Mouse (Mus musculus): ENCODE data around the gene Tsc22d2. TPM values are rescaled to one million over a fixed set of nuclear protein-coding genes. Genes with fewer than 3 reads are reported as not detected.
"Not testable (repeated sequence)": the region's sequence is repeated elsewhere in the genome, so short reads cannot be mapped to it uniquely, and the experiment has no call there.

Tsc22d2 gene
- polyA plus RNA-seq, 1 experiment from 2014 or later: 14.3 TPM

DNA sequence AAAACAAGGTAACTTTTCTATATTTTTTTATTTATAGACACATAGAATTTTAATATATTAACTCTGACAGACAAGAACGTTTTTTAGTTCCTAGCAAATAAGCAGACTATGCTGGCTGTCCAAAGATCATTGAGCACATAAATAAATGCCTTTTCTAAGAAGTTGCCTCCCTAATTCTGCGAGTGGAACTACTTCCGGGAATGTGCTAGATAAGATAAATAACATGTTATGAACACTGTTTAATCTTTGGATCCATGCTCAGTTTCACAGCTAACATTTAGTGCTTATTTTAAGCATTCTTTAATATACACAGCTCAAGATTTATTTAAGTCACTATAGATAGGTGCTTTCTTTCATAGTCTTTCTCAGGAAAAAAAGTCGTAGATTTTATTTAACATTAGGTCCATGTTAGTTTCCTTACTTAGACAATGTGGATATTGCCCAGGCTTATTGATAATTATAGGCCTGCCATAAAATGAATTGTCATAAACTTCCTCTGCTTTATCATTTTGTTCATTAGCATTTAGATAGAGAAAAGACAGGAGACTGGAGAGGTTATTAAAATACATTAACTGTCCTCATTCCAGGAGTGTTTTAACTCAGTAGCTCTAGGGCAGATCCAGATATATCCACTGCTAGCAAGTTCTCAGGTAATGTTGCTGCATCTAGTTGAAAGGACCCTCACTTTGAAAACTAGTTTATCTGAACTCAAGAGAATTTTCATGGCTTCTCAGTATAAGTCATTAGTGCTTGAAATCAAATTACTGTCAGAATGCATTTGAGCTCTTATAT is 40.1 kb downstream of the Tsc22d2 start:
- Histone ChIP-seq H3K4me2 (ENCODE audit: low read depth, severe bottlenecking) (no peak overlapping the region), H3K36me3 (ENCODE audit: control insufficient read depth, insufficient read depth, low read length) (no peaks in the 10 kb centered on the region), H3K9ac (ENCODE audit: low read length) (no peak overlapping the region), H3K9me3 (ENCODE audit: control insufficient read depth, low read length) (no peaks in the 10 kb centered on the region), H3K4me1 (ENCODE audit: control insufficient read depth, insufficient read depth, low read length) (no peaks in the 10 kb centered on the region), H3K4me3 (ENCODE audit: low read depth, low read length) (no peak overlapping the region), H3K27me3 (ENCODE audit: control insufficient read depth, insufficient read depth, low read length) (no peaks in the 10 kb centered on the region), H3K27ac (replicated peaks; ENCODE audit: low read depth, low read length) (no peak overlapping the region)
- WGBS: 83% methylated on average over 4 of the region's 4 CpGs
- DNase-seq (ENCODE audit: low spot score): no peak
- ATAC-seq (ENCODE audit: insufficient number of reproducible peaks, low FRiP score, low TSS enrichment, low read depth): no peak

- H3K9me3 ChIP-seq (ENCODE audit: control insufficient read depth, low read length): no peaks in the 10 kb centered on the region
- DNase-seq (ENCODE audit: low spot score) (no peak), ATAC-seq (ENCODE audit: insufficient number of reproducible peaks, low FRiP score, low TSS enrichment, low read depth) (no peak)
- no peaks in the 10 kb centered on the region for H3K27me3 ChIP-seq (ENCODE audit: control insufficient read depth, insufficient read depth, low read length)
- H3K36me3 ChIP-seq (ENCODE audit: control insufficient read depth, insufficient read depth, low read length): no peaks in the 10 kb centered on the region; the same call in 1 of the 2 replicates
- H3K4me3 ChIP-seq (ENCODE audit: low read depth, low read length): no peak overlapping the region
- no peaks in the 10 kb centered on the region for H3K4me1 ChIP-seq (ENCODE audit: control insufficient read depth, insufficient read depth, low read length)
- no peak overlapping the region for H3K9ac ChIP-seq (ENCODE audit: low read length)
- no peak overlapping the region for H3K27ac ChIP-seq (replicated peaks; ENCODE audit: low read depth, low read length)
- WGBS: 81% methylated on average over 3 of the region's 3 CpGs
- no peak overlapping the region for H3K4me2 ChIP-seq (ENCODE audit: low read depth, severe bottlenecking)
Observed at GRCm38 (mm10) chr3:58455255-58455654, 40.7 kb downstream of the Tsc22d2 start.

DNA sequence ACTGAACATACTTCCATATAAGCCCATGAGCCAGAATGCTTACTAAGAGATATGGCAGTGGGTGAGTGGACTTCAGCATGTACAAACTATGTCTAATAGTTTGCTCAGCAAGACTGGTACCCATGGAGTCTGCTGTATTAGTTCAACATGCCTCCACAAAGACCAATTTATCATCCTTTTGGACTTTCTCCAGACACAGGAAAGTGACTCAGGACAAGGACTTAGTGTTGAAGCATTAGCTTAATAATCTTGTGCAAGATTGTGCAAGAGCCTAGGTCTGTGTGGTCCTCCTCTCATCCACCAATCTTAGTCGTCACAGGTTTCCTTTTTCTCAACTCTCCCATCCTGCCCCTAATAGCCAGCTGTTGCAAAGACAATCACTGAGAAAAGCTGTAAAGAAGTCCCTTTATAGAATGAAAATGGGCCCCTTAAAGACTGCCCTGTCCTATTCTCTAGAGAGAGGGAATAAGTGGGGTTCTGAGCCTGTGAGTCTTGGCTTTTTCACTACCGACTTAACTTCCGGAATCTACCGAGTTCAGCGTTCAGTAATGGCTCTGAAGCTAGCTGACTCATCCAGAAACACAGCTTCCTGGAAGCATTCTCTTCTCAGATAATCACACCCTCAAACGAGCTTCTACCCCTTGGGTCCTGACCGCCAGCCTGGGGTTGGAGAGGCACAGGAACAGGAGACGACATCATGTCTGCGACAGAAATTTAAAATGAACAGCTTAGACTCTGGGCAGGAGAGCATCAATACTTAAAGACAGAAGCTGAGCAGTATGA is 55.3 kb downstream of the Tsc22d2 start:
- 83% methylated on average over 9 of the region's 9 CpGs for WGBS
- no peaks in the 10 kb centered on the region for H3K9me3 ChIP-seq (ENCODE audit: control insufficient read depth, low read length)
- no peak for ATAC-seq (ENCODE audit: insufficient number of reproducible peaks, low FRiP score, low TSS enrichment, low read depth)
- H3K9ac ChIP-seq (ENCODE audit: low read length): no peak overlapping the region
- no peaks in the 10 kb centered on the region for H3K27me3 ChIP-seq (ENCODE audit: control insufficient read depth, insufficient read depth, low read length)
- H3K27ac ChIP-seq (replicated peaks; ENCODE audit: low read depth, low read length): no peak overlapping the region
- H3K4me2 ChIP-seq (ENCODE audit: low read depth, severe bottlenecking): no peak overlapping the region
- no peaks in the 10 kb centered on the region for H3K36me3 ChIP-seq (ENCODE audit: control insufficient read depth, insufficient read depth, low read length)
- H3K4me1 ChIP-seq (ENCODE audit: control insufficient read depth, insufficient read depth, low read length): no peaks in the 10 kb centered on the region
- no peak overlapping the region for H3K4me3 ChIP-seq (ENCODE audit: low read depth, low read length)
- DNase-seq (ENCODE audit: low spot score): no peak

DNA sequence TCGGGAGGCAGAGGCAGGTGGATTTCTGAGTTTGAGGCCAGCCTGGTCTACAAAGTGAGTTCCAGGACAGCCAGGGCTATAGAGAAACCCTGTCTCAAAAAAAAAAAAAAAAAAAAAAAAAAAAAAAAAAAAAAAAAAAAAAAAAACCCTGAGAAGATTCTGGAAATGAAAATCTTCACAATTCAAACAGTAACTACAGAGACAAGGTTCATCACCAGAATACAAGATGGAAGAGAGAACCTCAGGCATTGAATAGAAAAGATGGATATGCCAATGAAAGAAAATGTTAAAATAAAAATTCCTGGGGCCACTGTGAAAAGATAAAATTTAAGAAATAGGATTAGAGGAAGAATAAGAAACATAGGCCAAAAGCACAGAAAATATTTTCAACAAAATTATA is 60.8 kb downstream of the Tsc22d2 start:
- not testable (repeated sequence) for H3K27ac ChIP-seq (replicated peaks; ENCODE audit: low read depth, low read length); H3K36me3 ChIP-seq (ENCODE audit: control insufficient read depth, insufficient read depth, low read length); H3K4me2 ChIP-seq (ENCODE audit: low read depth, severe bottlenecking); H3K9ac ChIP-seq (ENCODE audit: low read length); DNase-seq (ENCODE audit: low spot score); H3K4me3 ChIP-seq (ENCODE audit: low read depth, low read length); H3K27me3 ChIP-seq (ENCODE audit: control insufficient read depth, insufficient read depth, low read length); H3K9me3 ChIP-seq (ENCODE audit: control insufficient read depth, low read length); H3K4me1 ChIP-seq (ENCODE audit: control insufficient read depth, insufficient read depth, low read length); ATAC-seq (ENCODE audit: insufficient number of reproducible peaks, low FRiP score, low TSS enrichment, low read depth)
- 91% methylated on average over 1 of the region's 1 CpGs for WGBS

DNA sequence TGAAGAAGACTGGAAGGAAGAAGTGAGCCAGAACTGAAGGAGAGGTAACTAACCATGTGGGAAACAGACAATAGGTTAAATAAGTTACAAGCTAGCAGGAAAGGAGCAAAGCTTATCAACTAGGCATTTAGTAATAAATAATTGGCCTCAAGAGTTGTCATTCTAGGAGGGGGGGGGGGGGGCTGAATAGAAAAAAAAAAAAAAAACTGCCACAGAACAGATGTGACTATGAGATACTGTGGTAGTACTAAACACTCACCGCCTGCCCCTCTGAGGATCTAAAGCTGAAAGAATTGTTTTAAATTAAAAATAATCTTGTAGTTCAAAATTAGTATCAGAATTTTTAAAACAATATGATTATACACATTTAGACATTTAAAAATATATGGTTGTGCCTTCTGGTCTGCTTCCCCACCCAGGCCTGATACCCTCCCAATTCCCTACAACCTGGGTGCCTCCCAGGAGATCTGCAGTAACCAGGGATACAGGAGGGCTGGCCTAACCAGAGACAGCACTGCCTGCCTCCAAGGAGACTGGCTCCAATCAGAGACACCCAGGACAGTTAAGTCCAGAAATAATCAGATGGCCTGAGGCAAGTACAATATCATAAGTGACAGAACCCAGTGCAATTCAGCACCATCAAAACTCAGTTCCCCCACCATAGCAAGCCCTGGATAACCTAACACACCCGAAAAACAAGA is 64.4 kb downstream of the Tsc22d2 start:
- no peak overlapping the region for H3K4me2 ChIP-seq (ENCODE audit: low read depth, severe bottlenecking)
- ATAC-seq (ENCODE audit: insufficient number of reproducible peaks, low FRiP score, low TSS enrichment, low read depth) (no peak), DNase-seq (ENCODE audit: low spot score) (no peak)
- no peaks in the 10 kb centered on the region for H3K36me3 ChIP-seq (ENCODE audit: control insufficient read depth, insufficient read depth, low read length)
- H3K4me3 ChIP-seq (ENCODE audit: low read depth, low read length): no peak overlapping the region
- no peak overlapping the region for H3K9ac ChIP-seq (ENCODE audit: low read length)
- H3K9me3 ChIP-seq (ENCODE audit: control insufficient read depth, low read length): no peaks in the 10 kb centered on the region
- 89% methylated on average over 2 of the region's 2 CpGs for WGBS
- H3K27me3 ChIP-seq (ENCODE audit: control insufficient read depth, insufficient read depth, low read length): no peaks in the 10 kb centered on the region
- no peak overlapping the region for H3K27ac ChIP-seq (replicated peaks; ENCODE audit: low read depth, low read length)
- H3K4me1 ChIP-seq (ENCODE audit: control insufficient read depth, insufficient read depth, low read length): no peaks in the 10 kb centered on the region

DNA sequence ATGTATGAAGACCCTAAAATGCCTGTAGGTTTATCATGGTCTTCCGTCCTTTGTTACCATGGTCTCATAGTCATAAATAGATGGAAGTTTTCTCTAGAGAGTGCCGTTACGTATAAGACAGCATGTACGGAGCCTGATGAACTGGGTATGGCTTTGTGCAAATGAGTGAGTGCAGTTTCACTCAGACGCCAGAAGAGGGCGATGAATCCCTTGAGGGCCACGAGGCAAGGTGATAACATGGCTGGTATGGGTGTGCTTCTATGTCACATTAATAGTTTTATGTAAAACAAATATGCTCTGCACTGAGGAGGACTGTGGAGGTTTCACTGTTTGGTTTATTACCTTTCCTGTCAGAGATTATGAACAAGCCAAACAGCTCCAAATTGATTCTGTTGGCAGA is 71.4 kb downstream of the Tsc22d2 start:
- no peak overlapping the region for H3K9ac ChIP-seq (ENCODE audit: low read length)
- H3K27ac ChIP-seq (replicated peaks; ENCODE audit: low read depth, low read length): no peak overlapping the region
- H3K4me3 ChIP-seq (ENCODE audit: low read depth, low read length): no peak overlapping the region
- no peaks in the 10 kb centered on the region for H3K27me3 ChIP-seq (ENCODE audit: control insufficient read depth, insufficient read depth, low read length)
- WGBS: 76% methylated on average over 7 of the region's 7 CpGs
- H3K9me3 ChIP-seq (ENCODE audit: control insufficient read depth, low read length): no peaks in the 10 kb centered on the region
- H3K4me1 ChIP-seq (ENCODE audit: control insufficient read depth, insufficient read depth, low read length): no peaks in the 10 kb centered on the region
- no peak for DNase-seq (ENCODE audit: low spot score)
- no peak for ATAC-seq (ENCODE audit: insufficient number of reproducible peaks, low FRiP score, low TSS enrichment, low read depth)
- no peak overlapping the region for H3K4me2 ChIP-seq (ENCODE audit: low read depth, severe bottlenecking)
- no peaks in the 10 kb centered on the region for H3K36me3 ChIP-seq (ENCODE audit: control insufficient read depth, insufficient read depth, low read length)

DNA sequence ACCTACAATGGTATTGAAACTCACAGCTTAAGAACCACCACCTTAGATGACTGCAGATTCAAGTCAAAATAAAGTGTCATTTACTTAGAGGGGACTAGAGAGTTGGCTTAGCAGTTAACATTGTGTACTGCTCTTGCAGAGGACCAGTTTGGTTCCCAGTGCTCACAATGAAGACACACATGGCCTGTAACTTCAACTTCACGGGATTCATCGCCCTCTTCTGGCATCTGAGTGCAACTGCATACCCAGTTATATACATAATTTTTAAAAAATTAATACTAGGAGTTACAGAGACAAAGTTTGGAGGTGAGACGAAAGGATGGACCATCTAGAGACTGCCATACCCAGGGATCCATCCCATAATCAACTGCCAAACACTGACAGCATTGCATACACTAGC is 72.6 kb downstream of the Tsc22d2 start:
- no peak overlapping the region for H3K27ac ChIP-seq (replicated peaks; ENCODE audit: low read depth, low read length)
- no peaks in the 10 kb centered on the region for H3K27me3 ChIP-seq (ENCODE audit: control insufficient read depth, insufficient read depth, low read length)
- H3K36me3 ChIP-seq (ENCODE audit: control insufficient read depth, insufficient read depth, low read length): no peaks in the 10 kb centered on the region
- H3K9ac ChIP-seq (ENCODE audit: low read length): no peak overlapping the region
- H3K9me3 ChIP-seq (ENCODE audit: control insufficient read depth, low read length): no peaks in the 10 kb centered on the region
- no peak overlapping the region for H3K4me3 ChIP-seq (ENCODE audit: low read depth, low read length)
- 78% methylated on average over 3 of the region's 3 CpGs for WGBS
- H3K4me2 ChIP-seq (ENCODE audit: low read depth, severe bottlenecking): no peak overlapping the region
- H3K4me1 ChIP-seq (ENCODE audit: control insufficient read depth, insufficient read depth, low read length): no peaks in the 10 kb centered on the region
- ATAC-seq (ENCODE audit: insufficient number of reproducible peaks, low FRiP score, low TSS enrichment, low read depth): no peak
- no peak for DNase-seq (ENCODE audit: low spot score)

- Histone ChIP-seq H3K27ac (replicated peaks; ENCODE audit: low read depth, low read length) (no peak overlapping the region), H3K36me3 (ENCODE audit: control insufficient read depth, insufficient read depth, low read length) (no peaks in the 10 kb centered on the region), H3K27me3 (ENCODE audit: control insufficient read depth, insufficient read depth, low read length) (no peaks in the 10 kb centered on the region), H3K4me1 (ENCODE audit: control insufficient read depth, insufficient read depth, low read length) (no peaks in the 10 kb centered on the region), H3K9me3 (ENCODE audit: control insufficient read depth, low read length) (no peaks in the 10 kb centered on the region), H3K9ac (ENCODE audit: low read length) (no peak overlapping the region), H3K4me3 (ENCODE audit: low read depth, low read length) (no peak overlapping the region), H3K4me2 (ENCODE audit: low read depth, severe bottlenecking) (no peak overlapping the region)
- WGBS: 75% methylated on average over 7 of the region's 8 CpGs
- ATAC-seq (ENCODE audit: insufficient number of reproducible peaks, low FRiP score, low TSS enrichment, low read depth) (no peak), DNase-seq (ENCODE audit: low spot score) (no peak)
Observed at GRCm38 (mm10) chr3:58487999-58488775, 73.7 kb downstream of the Tsc22d2 start.
